Mouse (Mus musculus) liver, postnatal 0 days (tissue): Measurements from ENCODE around the gene Ky. TPM values are rescaled to one million over a fixed set of nuclear protein-coding genes. Genes with fewer than 3 reads are reported as not detected.

Experiments used
- ATAC-seq: fragments of 200-750 bp; cut with Nextera tagmentation; 2 replicates; pipeline ENCODE4 v1.8.0; 2017; ENCODE audit warnings: mild to moderate bottlenecking, moderate library complexity
- DNase-seq: peaks from one replicate; pipeline ENCODE4 v3.0.0-alpha.2; 2016
- H3K27ac ChIP-seq: fragments of 300-500 bp; sonication (generic); 2 replicates; pipeline ENCODE4 v1.5.1; 2014; ENCODE audit warnings: antibody characterized with exemption, moderate library complexity, mild to moderate bottlenecking, low read depth
- H3K27me3 ChIP-seq: fragments of 300-500 bp; sonication (generic); 2 replicates; pipeline ENCODE4 v1.6.1; 2014; ENCODE audit warnings: low read length, control low read depth, mixed read lengths; ENCODE audit not compliant: insufficient read depth
- H3K36me3 ChIP-seq: fragments of 300-500 bp; sonication (generic); replicated peaks from 2 replicates; pipeline ENCODE4 v1.6.1; 2014; ENCODE audit warnings: mild to moderate bottlenecking, control low read depth, low read length, moderate library complexity, mixed read lengths; ENCODE audit not compliant: insufficient read depth
- H3K4me1 ChIP-seq: fragments of 300-500 bp; sonication (generic); 2 replicates; pipeline ENCODE4 v1.6.1; 2014; ENCODE audit warnings: antibody characterized with exemption, mild to moderate bottlenecking, control low read depth; ENCODE audit not compliant: insufficient read depth
- H3K4me2 ChIP-seq: fragments of 300-500 bp; sonication (generic); 2 replicates; pipeline ENCODE4 v1.6.1; 2014; ENCODE audit warnings: low read depth, mild to moderate bottlenecking, low read length, moderate library complexity, mixed read lengths
- H3K4me3 ChIP-seq: fragments of 300-500 bp; sonication (generic); 2 replicates; pipeline ENCODE4 v1.5.1; 2014; ENCODE audit warnings: low read depth, low read length
- H3K9ac ChIP-seq: fragments of 300-500 bp; sonication (generic); replicated peaks from 2 replicates; pipeline ENCODE4 v1.6.1; 2014; ENCODE audit warnings: mild to moderate bottlenecking, moderate library complexity
- H3K9me3 ChIP-seq: fragments of 300-500 bp; sonication (generic); 2 replicates; pipeline ENCODE4 v1.6.1; 2016; ENCODE audit warnings: mild to moderate bottlenecking, control low read depth, low read length, mixed read lengths
- CTCF ChIP-seq: sonication (generic); IDR thresholded peaks from 2 replicates; pipeline ENCODE4 v1.5.1; 2016; ENCODE audit warnings: antibody characterized with exemption, low read depth
- EP300 ChIP-seq: IDR thresholded peaks from 2 replicates; pipeline ENCODE4 v1.6.1; 2016; ENCODE audit warnings: antibody characterized with exemption, low read depth, mild to moderate bottlenecking
- WGBS: fragments of 180-500 bp; shearing (Covaris S2); extraction: QIAGEN DNeasy Blood & Tissue Kit; methylation state at CpG from one replicate; pipeline ENCODE4 v1.1.7; 2014; ENCODE audit not compliant: insufficient replicate concordance; 5-methylcytosine and 5-hydroxymethylcytosine counted together
- polyA plus RNA-seq: library from polyadenylated mRNA; unstranded; fragments of >200 nt; fragmentation: Nextera tagmentation; extraction: Ambion mirVana; gene quantifications from 2 replicates; pipeline ENCODE4 v1.2.1, GENCODE M21; 2015

The Ky gene
- polyA plus RNA-seq, 1 experiment from 2014 or later: not detected

- ATAC-seq (no peak), DNase-seq (no peak)
- TF ChIP-seq EP300 (no peak), CTCF (no peak)
- Histone ChIP-seq H3K4me2 (no peak overlapping the region), H3K4me1 (no peaks in the 10 kb centered on the region), H3K9ac (no peak overlapping the region), H3K9me3 (no peaks in the 10 kb centered on the region), H3K36me3 (no peaks in the 10 kb centered on the region), H3K27ac (no peak overlapping the region), H3K27me3 (no peaks in the 10 kb centered on the region), H3K4me3 (no peak overlapping the region)
- WGBS: 80% methylated on average over 4 of the region's 4 CpGs
Measured at GRCm38 (mm10) chr9:102536968-102537367, 31.4 kb downstream of the Ky start.

GRCm38 (mm10) chr9:102539699-102540098 lies 34.1 kb downstream of the Ky start:
- Histone ChIP-seq H3K27me3 (peaks cover 15% of the 10 kb centered on the region), H3K4me1 (peaks cover under 1% of the 10 kb centered on the region; the same call in 1 of the 2 replicates), H3K4me3 (no peak overlapping the region), H3K27ac (no peak overlapping the region), H3K9me3 (no peaks in the 10 kb centered on the region), H3K36me3 (no peaks in the 10 kb centered on the region), H3K9ac (no peak overlapping the region), H3K4me2 (no peak overlapping the region)
- TF ChIP-seq CTCF (no peak), EP300 (no peak)
- no peak for DNase-seq
- 16% methylated on average over 7 of the region's 7 CpGs for WGBS
- ATAC-seq: no peak

DNA sequence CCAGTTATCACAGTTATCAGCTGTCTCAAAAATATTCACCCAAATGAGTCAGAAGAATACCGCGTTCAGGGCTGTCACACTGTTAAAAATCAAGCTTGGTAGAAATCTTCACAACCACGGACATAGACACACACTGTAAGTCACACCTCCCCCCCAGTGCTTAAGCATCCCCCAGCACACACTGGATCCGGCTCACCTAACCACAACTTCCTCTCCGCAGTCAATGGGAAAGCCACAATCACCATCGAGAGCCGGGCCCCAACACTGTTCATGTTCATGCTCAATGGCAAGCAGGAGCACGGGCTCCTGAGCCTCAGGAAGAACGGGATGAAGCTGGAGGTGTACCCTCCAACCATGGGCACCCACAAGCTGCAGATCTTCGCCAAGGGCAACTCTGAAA lies 36.1 kb downstream of the Ky start:
- no peak for DNase-seq
- ATAC-seq: no peak
- TF ChIP-seq EP300 (no peak), CTCF (no peak)
- Histone ChIP-seq H3K27ac (no peak overlapping the region), H3K36me3 (no peaks in the 10 kb centered on the region), H3K4me3 (no peak overlapping the region), H3K9me3 (no peaks in the 10 kb centered on the region), H3K4me1 (peaks cover 3% of the 10 kb centered on the region; the same call in 1 of the 2 replicates), H3K9ac (no peak overlapping the region), H3K27me3 (peaks cover 30% of the 10 kb centered on the region), H3K4me2 (no peak overlapping the region)
- WGBS: 27% methylated on average over 10 of the region's 10 CpGs

GRCm38 (mm10) chr9:102542540-102542939 lies 37.0 kb downstream of the Ky start:
- H3K4me3 ChIP-seq: no peak overlapping the region
- WGBS: 31% methylated on average over 8 of the region's 8 CpGs
- H3K4me1 ChIP-seq: peaks cover 3% of the 10 kb centered on the region; the same call in 1 of the 2 replicates
- no peak overlapping the region for H3K9ac ChIP-seq
- H3K4me2 ChIP-seq: no peak overlapping the region
- DNase-seq: no peak
- no peak for ATAC-seq
- TF ChIP-seq EP300 (no peak), CTCF (no peak)
- no peaks in the 10 kb centered on the region for H3K9me3 ChIP-seq
- H3K27me3 ChIP-seq: peaks cover 35% of the 10 kb centered on the region
- H3K36me3 ChIP-seq: no peaks in the 10 kb centered on the region
- no peak overlapping the region for H3K27ac ChIP-seq

DNA sequence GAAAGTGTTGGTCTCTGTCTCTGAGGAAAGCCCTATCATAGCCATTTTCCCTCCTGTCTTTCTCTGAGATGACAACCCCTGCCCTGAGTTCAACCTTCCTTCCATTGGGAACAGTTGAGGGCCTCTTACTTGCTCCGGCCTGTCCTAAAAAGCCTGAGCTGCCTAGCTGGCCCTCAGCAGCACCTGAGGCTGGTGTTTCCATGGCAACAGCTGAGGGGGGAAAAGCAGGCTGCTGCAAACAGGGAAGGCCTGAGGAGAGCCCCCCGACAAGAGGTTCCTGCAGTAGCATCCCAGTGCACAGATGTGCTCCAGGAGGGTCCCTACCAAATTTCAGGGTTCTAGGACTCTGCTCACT lies 38.2 kb downstream of the Ky start:
- no peak overlapping the region for H3K4me3 ChIP-seq
- DNase-seq (no peak), ATAC-seq (no peak)
- no peak for TF ChIP-seq EP300
- TF ChIP-seq CTCF: no peak
- peaks cover 3% of the 10 kb centered on the region; the same call in 1 of the 2 replicates for H3K4me1 ChIP-seq
- peaks cover 35% of the 10 kb centered on the region for H3K27me3 ChIP-seq
- no peaks in the 10 kb centered on the region for H3K36me3 ChIP-seq
- H3K4me2 ChIP-seq: no peak overlapping the region
- no peak overlapping the region for H3K9ac ChIP-seq
- H3K27ac ChIP-seq: no peak overlapping the region
- H3K9me3 ChIP-seq: no peaks in the 10 kb centered on the region
- 57% methylated on average over 2 of the region's 2 CpGs for WGBS

DNA sequence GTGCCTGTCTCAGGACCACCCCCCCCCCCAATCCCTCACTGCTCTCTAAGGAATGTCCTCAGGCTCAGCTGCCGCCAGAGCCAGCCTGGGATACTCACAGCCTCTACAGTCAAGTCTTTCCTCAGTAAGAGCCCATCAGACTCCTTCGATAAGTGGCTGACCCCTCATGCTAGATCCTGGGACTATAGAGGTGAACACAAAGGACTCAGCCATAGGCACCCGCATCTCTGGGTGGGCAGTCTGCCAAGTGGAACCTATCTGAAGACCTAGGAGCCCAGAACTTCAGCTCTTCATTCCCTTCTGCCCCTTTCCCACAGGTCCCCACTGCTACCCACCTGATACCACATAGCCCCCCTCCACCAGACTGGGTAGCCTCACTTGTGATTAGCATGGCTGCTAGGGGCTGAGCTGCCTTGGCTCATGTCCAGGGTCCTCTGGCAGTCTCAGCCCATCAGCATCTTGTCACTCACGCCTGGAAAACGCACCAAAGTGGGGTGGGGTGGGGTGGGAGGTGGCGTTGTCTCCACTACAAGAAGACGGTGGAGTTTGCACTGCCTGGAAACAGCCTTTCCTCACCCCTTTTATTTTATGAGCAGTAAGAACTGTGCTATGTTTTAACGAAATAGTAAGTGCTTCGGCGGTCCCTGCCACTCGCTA lies 38.7 kb downstream of the Ky start:
- H3K4me2 ChIP-seq: no peak overlapping the region
- no peak overlapping the region for H3K27ac ChIP-seq
- H3K4me3 ChIP-seq: no peak overlapping the region
- H3K36me3 ChIP-seq: no peaks in the 10 kb centered on the region
- ATAC-seq (no peak), DNase-seq (no peak)
- peaks cover 3% of the 10 kb centered on the region; the same call in 1 of the 2 replicates for H3K4me1 ChIP-seq
- peaks cover 38% of the 10 kb centered on the region for H3K27me3 ChIP-seq
- 26% methylated on average over 11 of the region's 11 CpGs for WGBS
- H3K9ac ChIP-seq: no peak overlapping the region
- H3K9me3 ChIP-seq: no peaks in the 10 kb centered on the region
- TF ChIP-seq EP300: no peak
